Mouse (Mus musculus): ENCODE results near the gene Retnla.

DNA sequence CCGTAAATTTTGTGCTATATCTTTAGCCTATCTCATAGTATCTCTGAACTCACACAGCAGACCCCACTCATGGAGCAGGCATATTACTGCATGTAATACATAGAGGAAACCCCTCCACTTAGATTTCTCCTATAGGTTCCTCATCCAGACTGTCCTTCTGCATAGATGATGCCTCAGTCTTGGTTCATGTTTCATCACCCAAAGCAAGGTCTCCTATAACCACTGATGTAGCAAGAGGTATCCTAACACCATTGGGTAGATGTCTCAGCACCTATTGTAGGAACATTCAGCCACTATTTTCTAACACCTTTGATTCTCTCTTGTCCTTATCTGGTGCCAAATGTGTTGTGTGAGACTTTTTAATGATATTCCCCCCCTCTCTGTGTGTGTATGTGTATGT is 29.4 kb downstream of the Retnla start:
- TF ChIP-seq CTCF (IDR thresholded peaks at IDR 0.05; ENCODE audit: borderline replicate concordance, insufficient read depth, low read length) (no peak), POLR2A (IDR thresholded peaks at IDR 0.05; ENCODE audit: low read depth, low read length) (no peak)
